Mouse (Mus musculus): ENCODE data around the gene Tmf1.

Tmf1 gene

GRCm38 (mm10) chr6:97204252-97204869 lies 25.4 kb upstream of the Tmf1 start:
- DNase-seq (ENCODE audit: low spot score in 2 of 2), result no peak

- no peak for DNase-seq (ENCODE audit: low spot score in 2 of 2)
Measured at GRCm38 (mm10) chr6:97202477-97202876, 23.6 kb upstream of the Tmf1 start.

GRCm38 (mm10) chr6:97200437-97200836 lies 21.5 kb upstream of the Tmf1 start:
- no peak for DNase-seq (ENCODE audit: low spot score in 2 of 2)

GRCm38 (mm10) chr6:97179367-97179828 lies 476 bp upstream of the Tmf1 start:
- no peak for DNase-seq (ENCODE audit: low spot score in 2 of 2)

GRCm38 (mm10) chr6:97175716-97176115 lies 3.2 kb downstream of the Tmf1 start:
- DNase-seq (ENCODE audit: low spot score in 2 of 2), result no peak

GRCm38 (mm10) chr6:97150156-97150555 lies 28.8 kb downstream of the Tmf1 start:
- no peak for DNase-seq (ENCODE audit: low spot score in 2 of 2)

GRCm38 (mm10) chr6:97149721-97150120 lies 29.2 kb downstream of the Tmf1 start:
- DNase-seq (ENCODE audit: low spot score in 2 of 2), result no peak

GRCm38 (mm10) chr6:97148383-97149251 lies 30.3 kb downstream of the Tmf1 start, which contains the start of gene Eogt:
Gene Eogt, minus strand, starts transcription at chr6:97149182.
- peak; percentile 55 to 64 for DNase-seq (ENCODE audit: low spot score in 2 of 2)

GRCm38 (mm10) chr6:97147755-97148382 lies 31.1 kb downstream of the Tmf1 start:
- DNase-seq (ENCODE audit: low spot score in 2 of 2), result peak; percentile 16 to 17

GRCm38 (mm10) chr6:97145156-97145555 lies 33.8 kb downstream of the Tmf1 start:
- no peak for DNase-seq (ENCODE audit: low spot score in 2 of 2)

GRCm38 (mm10) chr6:97144359-97144758 lies 34.6 kb downstream of the Tmf1 start:
- no peak for DNase-seq (ENCODE audit: low spot score in 2 of 2)

- no peak for DNase-seq (ENCODE audit: low spot score in 2 of 2)
Measured at GRCm38 (mm10) chr6:97142611-97143010, 36.3 kb downstream of the Tmf1 start.

GRCm38 (mm10) chr6:97141811-97142210 lies 37.1 kb downstream of the Tmf1 start:
- no peak for DNase-seq (ENCODE audit: low spot score in 2 of 2)

GRCm38 (mm10) chr6:97132707-97133303 lies 46.1 kb downstream of the Tmf1 start:
- no peak for DNase-seq (ENCODE audit: low spot score in 2 of 2)

GRCm38 (mm10) chr6:97131808-97132207 lies 47.1 kb downstream of the Tmf1 start:
- no peak for DNase-seq (ENCODE audit: low spot score in 2 of 2)

GRCm38 (mm10) chr6:97130979-97131378 lies 47.9 kb downstream of the Tmf1 start:
- DNase-seq (ENCODE audit: low spot score in 2 of 2), result no peak

- no peak for DNase-seq (ENCODE audit: low spot score in 2 of 2)
Measured at GRCm38 (mm10) chr6:97124336-97125010, 54.4 kb downstream of the Tmf1 start.

GRCm38 (mm10) chr6:97120922-97121321 lies 58.0 kb downstream of the Tmf1 start:
- DNase-seq (ENCODE audit: low spot score in 2 of 2), result no peak

- no peak for DNase-seq (ENCODE audit: low spot score in 2 of 2)
Measured at GRCm38 (mm10) chr6:97118327-97118726, 60.6 kb downstream of the Tmf1 start.

- no peak for DNase-seq (ENCODE audit: low spot score in 2 of 2)
Measured at GRCm38 (mm10) chr6:97116896-97117295, 62.0 kb downstream of the Tmf1 start.

- no peak for DNase-seq (ENCODE audit: low spot score in 2 of 2)
Measured at GRCm38 (mm10) chr6:97114821-97115220, 64.1 kb downstream of the Tmf1 start.

- DNase-seq (ENCODE audit: low spot score in 2 of 2), result no peak
Measured at GRCm38 (mm10) chr6:97112177-97112576, 66.7 kb downstream of the Tmf1 start.

Measured in frontal cortex, postnatal 25 days (tissue).